Mouse (Mus musculus): ENCODE measurements around the gene Uvssa. TPM values are rescaled to one million over a fixed set of nuclear protein-coding genes. Genes with fewer than 3 reads are reported as not detected.

Gene Uvssa
- polyA plus RNA-seq, 1 experiment from 2014 or later: 9.5 TPM

- 89% methylated on average over 11 of the region's 11 CpGs for WGBS
- H3K4me1 ChIP-seq (ENCODE audit: control insufficient read depth, insufficient read depth, low read length): no peaks in the 10 kb centered on the region
- ATAC-seq (ENCODE audit: insufficient read depth, low FRiP score): no peak
- no peak overlapping the region for H3K9ac ChIP-seq (ENCODE audit: low read length)
- no peaks in the 10 kb centered on the region for H3K9me3 ChIP-seq (replicated peaks; ENCODE audit: control insufficient read depth, low read length)
- no peak overlapping the region for H3K4me2 ChIP-seq (ENCODE audit: low read depth, low read length)
- H3K36me3 ChIP-seq (ENCODE audit: control insufficient read depth, insufficient read depth, low read length): 0 out of 2 replicates have a peak, but pooled peaks cover 3% of the 10 kb centered on the region
- no peaks in the 10 kb centered on the region for H3K27me3 ChIP-seq (ENCODE audit: control insufficient read depth, insufficient read depth, low read length)
- H3K4me3 ChIP-seq (replicated peaks; ENCODE audit: low read length): no peak overlapping the region
- no peak overlapping the region for H3K27ac ChIP-seq (ENCODE audit: low read length)
Measured at GRCm38 (mm10) chr5:33395693-33396092, 17.3 kb downstream of the Uvssa start.

GRCm38 (mm10) chr5:33396828-33397227, 18.5 kb downstream of the Uvssa start:
- no peak overlapping the region for H3K4me3 ChIP-seq (replicated peaks; ENCODE audit: low read length)
- 75% methylated on average over 7 of the region's 7 CpGs for WGBS
- no peak overlapping the region for H3K27ac ChIP-seq (ENCODE audit: low read length)
- no peaks in the 10 kb centered on the region for H3K9me3 ChIP-seq (replicated peaks; ENCODE audit: control insufficient read depth, low read length)
- no peaks in the 10 kb centered on the region for H3K27me3 ChIP-seq (ENCODE audit: control insufficient read depth, insufficient read depth, low read length)
- H3K36me3 ChIP-seq (ENCODE audit: control insufficient read depth, insufficient read depth, low read length): 0 out of 2 replicates have a peak, but pooled peaks cover 3% of the 10 kb centered on the region
- no peak for ATAC-seq (ENCODE audit: insufficient read depth, low FRiP score)
- no peak overlapping the region for H3K4me2 ChIP-seq (ENCODE audit: low read depth, low read length)
- no peaks in the 10 kb centered on the region for H3K4me1 ChIP-seq (ENCODE audit: control insufficient read depth, insufficient read depth, low read length)
- H3K9ac ChIP-seq (ENCODE audit: low read length): no peak overlapping the region

- H3K9ac ChIP-seq (ENCODE audit: low read length): no peak overlapping the region
- no peaks in the 10 kb centered on the region for H3K4me1 ChIP-seq (ENCODE audit: control insufficient read depth, insufficient read depth, low read length)
- no peak overlapping the region for H3K4me2 ChIP-seq (ENCODE audit: low read depth, low read length)
- H3K27ac ChIP-seq (ENCODE audit: low read length): no peak overlapping the region
- H3K9me3 ChIP-seq (replicated peaks; ENCODE audit: control insufficient read depth, low read length): no peaks in the 10 kb centered on the region
- H3K36me3 ChIP-seq (ENCODE audit: control insufficient read depth, insufficient read depth, low read length): no peaks in the 10 kb centered on the region
- no peaks in the 10 kb centered on the region for H3K27me3 ChIP-seq (ENCODE audit: control insufficient read depth, insufficient read depth, low read length)
- ATAC-seq (ENCODE audit: insufficient read depth, low FRiP score): no peak
- 57% methylated on average over 12 of the region's 12 CpGs for WGBS
- H3K4me3 ChIP-seq (replicated peaks; ENCODE audit: low read length): no peak overlapping the region
Measured at GRCm38 (mm10) chr5:33400819-33401218, 22.5 kb downstream of the Uvssa start.

GRCm38 (mm10) chr5:33420313-33420712, 42.0 kb downstream of the Uvssa start:
- Histone ChIP-seq H3K27me3 (ENCODE audit: control insufficient read depth, insufficient read depth, low read length) (no peaks in the 10 kb centered on the region), H3K4me2 (ENCODE audit: low read depth, low read length) (no peak overlapping the region), H3K27ac (ENCODE audit: low read length) (no peak overlapping the region), H3K36me3 (ENCODE audit: control insufficient read depth, insufficient read depth, low read length) (no peaks in the 10 kb centered on the region), H3K4me1 (ENCODE audit: control insufficient read depth, insufficient read depth, low read length) (no peaks in the 10 kb centered on the region), H3K9ac (ENCODE audit: low read length) (no peak overlapping the region), H3K4me3 (replicated peaks; ENCODE audit: low read length) (no peak overlapping the region), H3K9me3 (replicated peaks; ENCODE audit: control insufficient read depth, low read length) (no peaks in the 10 kb centered on the region)
- ATAC-seq (ENCODE audit: insufficient read depth, low FRiP score): no peak
- 64% methylated on average over 3 of the region's 3 CpGs for WGBS

GRCm38 (mm10) chr5:33427461-33427860, 49.1 kb downstream of the Uvssa start:
- ATAC-seq (ENCODE audit: insufficient read depth, low FRiP score): no peak
- Histone ChIP-seq H3K4me3 (replicated peaks; ENCODE audit: low read length) (no peak overlapping the region), H3K27ac (ENCODE audit: low read length) (no peak overlapping the region), H3K4me1 (ENCODE audit: control insufficient read depth, insufficient read depth, low read length) (peaks cover 10% of the 10 kb centered on the region), H3K27me3 (ENCODE audit: control insufficient read depth, insufficient read depth, low read length) (peaks cover 49% of the 10 kb centered on the region), H3K36me3 (ENCODE audit: control insufficient read depth, insufficient read depth, low read length) (no peaks in the 10 kb centered on the region), H3K9me3 (replicated peaks; ENCODE audit: control insufficient read depth, low read length) (no peaks in the 10 kb centered on the region), H3K9ac (ENCODE audit: low read length) (no peak overlapping the region), H3K4me2 (ENCODE audit: low read depth, low read length) (no peak overlapping the region)

- no peak overlapping the region for H3K9ac ChIP-seq (ENCODE audit: low read length)
- no peak overlapping the region for H3K4me2 ChIP-seq (ENCODE audit: low read depth, low read length)
- H3K36me3 ChIP-seq (ENCODE audit: control insufficient read depth, insufficient read depth, low read length): no peaks in the 10 kb centered on the region
- H3K9me3 ChIP-seq (replicated peaks; ENCODE audit: control insufficient read depth, low read length): no peaks in the 10 kb centered on the region
- no peak overlapping the region for H3K27ac ChIP-seq (ENCODE audit: low read length)
- no peak overlapping the region for H3K4me3 ChIP-seq (replicated peaks; ENCODE audit: low read length)
- no peak for ATAC-seq (ENCODE audit: insufficient read depth, low FRiP score)
- H3K27me3 ChIP-seq (ENCODE audit: control insufficient read depth, insufficient read depth, low read length): peaks cover 75% of the 10 kb centered on the region
- H3K4me1 ChIP-seq (ENCODE audit: control insufficient read depth, insufficient read depth, low read length): peaks cover 14% of the 10 kb centered on the region
- 4% methylated on average over 16 of the region's 16 CpGs for WGBS
Measured at GRCm38 (mm10) chr5:33430106-33430505, 51.8 kb downstream of the Uvssa start.

GRCm38 (mm10) chr5:33430511-33431172, 52.3 kb downstream of the Uvssa start:
- WGBS: 2% methylated on average over 64 of the region's 64 CpGs
- Histone ChIP-seq H3K9me3 (replicated peaks; ENCODE audit: control insufficient read depth, low read length) (no peaks in the 10 kb centered on the region), H3K27me3 (ENCODE audit: control insufficient read depth, insufficient read depth, low read length) (peaks cover 81% of the 10 kb centered on the region)

GRCm38 (mm10) chr5:33431173-33432005, 53.0 kb downstream of the Uvssa start:
- no peaks in the 10 kb centered on the region for H3K9me3 ChIP-seq (replicated peaks; ENCODE audit: control insufficient read depth, low read length)
- H3K36me3 ChIP-seq (ENCODE audit: control insufficient read depth, insufficient read depth, low read length): no peaks in the 10 kb centered on the region
- H3K27me3 ChIP-seq (ENCODE audit: control insufficient read depth, insufficient read depth, low read length): peaks cover 88% of the 10 kb centered on the region
- H3K27ac ChIP-seq (ENCODE audit: low read length): no peak overlapping the region
- H3K4me1 ChIP-seq (ENCODE audit: control insufficient read depth, insufficient read depth, low read length): peaks cover 14% of the 10 kb centered on the region
- peak overlapping the region; percentile 28 for H3K4me3 ChIP-seq (replicated peaks; ENCODE audit: low read length)
- H3K9ac ChIP-seq (ENCODE audit: low read length): no peak overlapping the region
- under 1% methylated on average over 77 of the region's 77 CpGs for WGBS
- peak overlapping the region; percentile 35 for H3K4me2 ChIP-seq (ENCODE audit: low read depth, low read length)
- ATAC-seq (ENCODE audit: insufficient read depth, low FRiP score): no peak

More at GRCm38 (mm10) chr5:33430511-33431172, 52.3 kb downstream of the Uvssa start:
- no peaks in the 10 kb centered on the region for H3K36me3 ChIP-seq (ENCODE audit: control insufficient read depth, insufficient read depth, low read length)
- H3K4me2 ChIP-seq (ENCODE audit: low read depth, low read length): peak overlapping the region; percentile 35
- no peak for ATAC-seq (ENCODE audit: insufficient read depth, low FRiP score)
- H3K4me1 ChIP-seq (ENCODE audit: control insufficient read depth, insufficient read depth, low read length): peaks cover 14% of the 10 kb centered on the region
- H3K27ac ChIP-seq (ENCODE audit: low read length): no peak overlapping the region
- H3K4me3 ChIP-seq (replicated peaks; ENCODE audit: low read length): peak overlapping the region; percentile 28
- no peak overlapping the region for H3K9ac ChIP-seq (ENCODE audit: low read length)

Measured in stomach, embryonic 16.5 days (tissue).